Mouse (Mus musculus): Measurements from ENCODE around the gene Mitf. TPM values are rescaled to one million over a fixed set of nuclear protein-coding genes. Genes with fewer than 3 reads are reported as not detected.

Mitf gene
- polyA plus RNA-seq, 1 experiment from 2014 or later = 2.4 TPM

- Histone ChIP-seq H3K4me3 (no peak overlapping the region), H3K27ac (no peak overlapping the region), H3K9ac (no peak overlapping the region), H3K4me2 (replicated peaks) (no peak overlapping the region), H3K9me3 (no peaks in the 10 kb centered on the region), H3K36me3 (no peaks in the 10 kb centered on the region), H3K27me3 (no peaks in the 10 kb centered on the region), H3K4me1 (no peaks in the 10 kb centered on the region)
- no peak for ATAC-seq (ENCODE audit: low FRiP score, low read depth)
- WGBS = 77% methylated on average over 7 of the region's 7 CpGs
Observed at GRCm38 (mm10) chr6:97789700-97790099, 17.2 kb upstream of the Mitf start.

GRCm38 (mm10) chr6:97792104-97792503, 14.7 kb upstream of the Mitf start:
- Histone ChIP-seq H3K27ac (no peak overlapping the region), H3K27me3 (no peaks in the 10 kb centered on the region), H3K9me3 (no peaks in the 10 kb centered on the region), H3K36me3 (no peaks in the 10 kb centered on the region), H3K4me3 (no peak overlapping the region), H3K4me1 (no peaks in the 10 kb centered on the region), H3K4me2 (replicated peaks) (no peak overlapping the region), H3K9ac (no peak overlapping the region)
- 72% methylated on average over 1 of the region's 1 CpGs for WGBS
- ATAC-seq (ENCODE audit: low FRiP score, low read depth) = no peak

- Histone ChIP-seq H3K27me3 (no peaks in the 10 kb centered on the region), H3K27ac (no peak overlapping the region), H3K9ac (no peak overlapping the region), H3K4me2 (replicated peaks) (no peak overlapping the region), H3K4me1 (no peaks in the 10 kb centered on the region), H3K4me3 (no peak overlapping the region), H3K36me3 (no peaks in the 10 kb centered on the region), H3K9me3 (no peaks in the 10 kb centered on the region)
- no peak for ATAC-seq (ENCODE audit: low FRiP score, low read depth)
- WGBS = 52% methylated on average over 2 of the region's 2 CpGs
Observed at GRCm38 (mm10) chr6:97795175-97795574, 11.7 kb upstream of the Mitf start.

- H3K4me3 ChIP-seq = no peak overlapping the region
- H3K36me3 ChIP-seq = no peaks in the 10 kb centered on the region
- peaks cover 9% of the 10 kb centered on the region; the same call in 1 of the 2 replicates for H3K27me3 ChIP-seq
- no peaks in the 10 kb centered on the region for H3K9me3 ChIP-seq
- no peaks in the 10 kb centered on the region for H3K4me1 ChIP-seq
- no peak for ATAC-seq (ENCODE audit: low FRiP score, low read depth)
- H3K27ac ChIP-seq = no peak overlapping the region
- 64% methylated on average over 2 of the region's 2 CpGs for WGBS
- H3K4me2 ChIP-seq (replicated peaks) = no peak overlapping the region
- no peak overlapping the region for H3K9ac ChIP-seq
Observed at GRCm38 (mm10) chr6:97800615-97801014, 6.2 kb upstream of the Mitf start.

- Histone ChIP-seq H3K36me3 (no peaks in the 10 kb centered on the region), H3K9ac (peak overlapping the region; percentile 58; the same call in 1 of the 2 replicates), H3K27me3 (peaks cover 19% of the 10 kb centered on the region), H3K27ac (no peak overlapping the region), H3K9me3 (no peaks in the 10 kb centered on the region), H3K4me3 (peak overlapping the region; percentile 61), H3K4me2 (replicated peaks) (peak overlapping the region; percentile 99), H3K4me1 (peaks cover 11% of the 10 kb centered on the region)
- ATAC-seq (ENCODE audit: low FRiP score, low read depth) = no peak
- 19% methylated on average over 5 of the region's 5 CpGs for WGBS
Observed at GRCm38 (mm10) chr6:97806051-97806450, 801 bp upstream of the Mitf start.

GRCm38 (mm10) chr6:97814191-97814590, 7.3 kb downstream of the Mitf start:
- no peaks in the 10 kb centered on the region for H3K27me3 ChIP-seq
- no peaks in the 10 kb centered on the region for H3K36me3 ChIP-seq
- no peak overlapping the region for H3K4me3 ChIP-seq
- no peak overlapping the region for H3K9ac ChIP-seq
- no peaks in the 10 kb centered on the region for H3K9me3 ChIP-seq
- ATAC-seq (ENCODE audit: low FRiP score, low read depth) = no peak
- peaks cover 16% of the 10 kb centered on the region for H3K4me1 ChIP-seq
- no peak overlapping the region for H3K4me2 ChIP-seq (replicated peaks)
- WGBS = 41% methylated on average over 4 of the region's 4 CpGs
- no peak overlapping the region for H3K27ac ChIP-seq

GRCm38 (mm10) chr6:97815723-97816122, 8.9 kb downstream of the Mitf start:
- ATAC-seq (ENCODE audit: low FRiP score, low read depth) = no peak
- 28% methylated on average over 1 of the region's 1 CpGs for WGBS

GRCm38 (mm10) chr6:97816806-97817205, 10.0 kb downstream of the Mitf start:
- H3K36me3 ChIP-seq = no peaks in the 10 kb centered on the region
- H3K9me3 ChIP-seq = no peaks in the 10 kb centered on the region
- peaks cover 23% of the 10 kb centered on the region for H3K4me1 ChIP-seq
- no peak for ATAC-seq (ENCODE audit: low FRiP score, low read depth)
- no peak overlapping the region for H3K27ac ChIP-seq
- H3K4me2 ChIP-seq (replicated peaks) = no peak overlapping the region
- WGBS = 79% methylated on average over 1 of the region's 1 CpGs
- H3K4me3 ChIP-seq = no peak overlapping the region
- no peaks in the 10 kb centered on the region for H3K27me3 ChIP-seq
- no peak overlapping the region for H3K9ac ChIP-seq

More at GRCm38 (mm10) chr6:97815723-97816122, 8.9 kb downstream of the Mitf start:
- Histone ChIP-seq H3K36me3 (no peaks in the 10 kb centered on the region), H3K9me3 (no peaks in the 10 kb centered on the region), H3K4me1 (peaks cover 19% of the 10 kb centered on the region), H3K4me2 (replicated peaks) (no peak overlapping the region), H3K27ac (no peak overlapping the region), H3K27me3 (no peaks in the 10 kb centered on the region), H3K9ac (no peak overlapping the region), H3K4me3 (no peak overlapping the region)

- peaks cover 23% of the 10 kb centered on the region for H3K4me1 ChIP-seq
- no peak overlapping the region for H3K4me2 ChIP-seq (replicated peaks)
- no peak overlapping the region for H3K27ac ChIP-seq
- H3K36me3 ChIP-seq = no peaks in the 10 kb centered on the region
- H3K4me3 ChIP-seq = no peak overlapping the region
- H3K27me3 ChIP-seq = no peaks in the 10 kb centered on the region
- no peak overlapping the region for H3K9ac ChIP-seq
- no peak for ATAC-seq (ENCODE audit: low FRiP score, low read depth)
- WGBS = 49% methylated on average over 6 of the region's 6 CpGs
- H3K9me3 ChIP-seq = no peaks in the 10 kb centered on the region
Observed at GRCm38 (mm10) chr6:97818128-97818527, 11.3 kb downstream of the Mitf start.

GRCm38 (mm10) chr6:97818948-97819347, 12.1 kb downstream of the Mitf start:
- Histone ChIP-seq H3K27ac (no peak overlapping the region), H3K9ac (no peak overlapping the region), H3K4me1 (peaks cover 23% of the 10 kb centered on the region), H3K4me2 (replicated peaks) (no peak overlapping the region), H3K4me3 (no peak overlapping the region), H3K9me3 (no peaks in the 10 kb centered on the region), H3K27me3 (no peaks in the 10 kb centered on the region), H3K36me3 (no peaks in the 10 kb centered on the region)
- ATAC-seq (ENCODE audit: low FRiP score, low read depth) = no peak
- WGBS = 61% methylated on average over 5 of the region's 5 CpGs

GRCm38 (mm10) chr6:97820505-97820904, 13.7 kb downstream of the Mitf start:
- Histone ChIP-seq H3K4me3 (no peak overlapping the region), H3K27ac (peak overlapping the region; percentile 28; the same call in 1 of the 2 replicates), H3K9me3 (no peaks in the 10 kb centered on the region), H3K9ac (no peak overlapping the region), H3K4me1 (peaks cover 21% of the 10 kb centered on the region), H3K4me2 (replicated peaks) (no peak overlapping the region), H3K27me3 (no peaks in the 10 kb centered on the region), H3K36me3 (no peaks in the 10 kb centered on the region)
- WGBS = 41% methylated on average over 8 of the region's 8 CpGs
- ATAC-seq (ENCODE audit: low FRiP score, low read depth) = peak; percentile 71

GRCm38 (mm10) chr6:97821811-97822210, 15.0 kb downstream of the Mitf start:
- no peak overlapping the region for H3K4me3 ChIP-seq
- WGBS = 97% methylated on average over 7 of the region's 7 CpGs
- no peak for ATAC-seq (ENCODE audit: low FRiP score, low read depth)

GRCm38 (mm10) chr6:97826642-97827275, 19.9 kb downstream of the Mitf start:
- peaks cover 22% of the 10 kb centered on the region for H3K4me1 ChIP-seq
- no peak overlapping the region for H3K4me3 ChIP-seq
- no peaks in the 10 kb centered on the region for H3K27me3 ChIP-seq
- H3K36me3 ChIP-seq = no peaks in the 10 kb centered on the region
- WGBS = 80% methylated on average over 7 of the region's 7 CpGs
- no peak overlapping the region for H3K9ac ChIP-seq
- no peaks in the 10 kb centered on the region for H3K9me3 ChIP-seq
- H3K27ac ChIP-seq = no peak overlapping the region
- no peak for ATAC-seq (ENCODE audit: low FRiP score, low read depth)
- no peak overlapping the region for H3K4me2 ChIP-seq (replicated peaks)

More at GRCm38 (mm10) chr6:97821811-97822210, 15.0 kb downstream of the Mitf start:
- Histone ChIP-seq H3K36me3 (no peaks in the 10 kb centered on the region), H3K4me2 (replicated peaks) (no peak overlapping the region), H3K4me1 (peaks cover 12% of the 10 kb centered on the region), H3K27me3 (no peaks in the 10 kb centered on the region), H3K9me3 (no peaks in the 10 kb centered on the region), H3K27ac (no peak overlapping the region), H3K9ac (no peak overlapping the region)

All from limb, embryonic 13.5 days (tissue).